Mouse (Mus musculus) layer of hippocampus, adult 11-12 months (tissue): ENCODE measurements around the gene Gm9508.

ENCODE experiments used
- DNase-seq: peaks from one replicate; pipeline ENCODE4 v3.0.0; 2022; ENCODE audit warnings: low spot score

Gm9508 gene

GRCm38 (mm10) chr10:77670710-77671109 lies 26.3 kb downstream of the Gm9508 start:
- DNase-seq, result no peak

- DNase-seq, result no peak
These were observed 29.6 kb downstream of the Gm9508 start for GRCm38 (mm10) chr10:77667402-77667801.

GRCm38 (mm10) chr10:77666342-77666741 lies 30.7 kb downstream of the Gm9508 start:
- DNase-seq, result no peak

- no peak for DNase-seq
These were observed 32.9 kb downstream of the Gm9508 start for GRCm38 (mm10) chr10:77663949-77664665.

- DNase-seq, result no peak
These were observed 38.6 kb downstream of the Gm9508 start for GRCm38 (mm10) chr10:77658286-77658994.

GRCm38 (mm10) chr10:77652046-77652445 lies 45.0 kb downstream of the Gm9508 start:
- DNase-seq, result no peak

- DNase-seq, result no peak
These were observed 49.1 kb downstream of the Gm9508 start for GRCm38 (mm10) chr10:77647901-77648300.

GRCm38 (mm10) chr10:77647461-77647860 lies 49.6 kb downstream of the Gm9508 start:
- DNase-seq, result no peak
